Mouse (Mus musculus) E14TG2a.4 (cell line): Measurements from ENCODE around the gene Aff3.

Experiments
- CTCF ChIP-seq: conservative IDR thresholded peaks from 2 replicates; pipeline ENCODE4 v1.5.1; 2014; ENCODE audit warnings: low read length
- POU5F1 ChIP-seq: IDR thresholded peaks from 2 replicates; pipeline ENCODE4 v1.6.1; 2014; ENCODE audit warnings: low read length, borderline replicate concordance

GRCm38 (mm10) chr1:38222160-38222559 lies 442.6 kb downstream of the Aff3 start:
- TF ChIP-seq CTCF (no peak), POU5F1 (no peak)
